Mouse (Mus musculus) neural tube, embryonic 12.5 days (tissue): ENCODE data around the gene Ankfn1. TPM values are rescaled to one million over a fixed set of nuclear protein-coding genes. Genes with fewer than 3 reads are reported as not detected.

ENCODE experiments used
- ATAC-seq: fragments of 200-750 bp; cut with Nextera tagmentation; 2 replicates; pipeline ENCODE4 v1.8.0; 2017; ENCODE audit warnings: low read depth, mild to moderate bottlenecking, moderate TSS enrichment, moderate library complexity; ENCODE audit not compliant: low FRiP score
- H3K27ac ChIP-seq: fragments of 300-500 bp; sonication (generic); 2 replicates; pipeline ENCODE4 v1.5.1; 2016
- H3K27me3 ChIP-seq: fragments of 300-500 bp; sonication (generic); replicated peaks from 2 replicates; pipeline ENCODE4 v1.6.1; 2016; ENCODE audit warnings: mild to moderate bottlenecking
- H3K36me3 ChIP-seq: fragments of 300-500 bp; sonication (generic); 2 replicates; pipeline ENCODE4 v1.6.1; 2016; ENCODE audit warnings: mild to moderate bottlenecking
- H3K4me1 ChIP-seq: fragments of 300-500 bp; sonication (generic); 2 replicates; pipeline ENCODE4 v1.6.1; 2016
- H3K4me2 ChIP-seq: fragments of 300-500 bp; sonication (generic); replicated peaks from 2 replicates; pipeline ENCODE4 v1.6.1; 2016; ENCODE audit warnings: mild to moderate bottlenecking
- H3K4me3 ChIP-seq: fragments of 300-500 bp; sonication (generic); 2 replicates; pipeline ENCODE4 v1.5.1; 2016
- H3K9ac ChIP-seq: fragments of 300-500 bp; sonication (generic); 2 replicates; pipeline ENCODE4 v1.6.1; 2016; ENCODE audit warnings: mild to moderate bottlenecking
- H3K9me3 ChIP-seq: fragments of 300-500 bp; sonication (generic); 2 replicates; pipeline ENCODE4 v1.6.1; 2016; ENCODE audit warnings: mild to moderate bottlenecking
- WGBS: fragments of 180-500 bp; shearing (Covaris S2); methylation state at CpG from one replicate; pipeline ENCODE4 v1.1.7; 2016; 5-methylcytosine and 5-hydroxymethylcytosine counted together
- polyA plus RNA-seq: library from polyadenylated mRNA; unstranded; fragments of >200 nt; fragmentation: Nextera tagmentation; extraction: Ambion mirVana; gene quantifications from 2 replicates; pipeline ENCODE4 v1.2.1, GENCODE M21; 2016

The Ankfn1 gene
- polyA plus RNA-seq = 0.83 and 1.2 TPM in 2 replicates

- no peaks in the 10 kb centered on the region for H3K36me3 ChIP-seq
Measured at GRCm38 (mm10) chr11:89777431-89777830, at the start of gene Ankfn1. Ankfn1 (minus strand) TSS chr11:89777653.

GRCm38 (mm10) chr11:89823661-89824446 lies 46.4 kb upstream of the Ankfn1 start:
- Histone ChIP-seq H3K36me3 (no peaks in the 10 kb centered on the region), H3K9me3 (no peaks in the 10 kb centered on the region), H3K4me1 (no peaks in the 10 kb centered on the region), H3K27ac (no peak overlapping the region), H3K9ac (no peak overlapping the region), H3K4me3 (no peak overlapping the region), H3K27me3 (no peaks in the 10 kb centered on the region), H3K4me2 (no peak overlapping the region)
- 78% methylated on average over 8 of the region's 8 CpGs for WGBS
- no peak for ATAC-seq

More at GRCm38 (mm10) chr11:89777431-89777830, at the start of gene Ankfn1:
- Histone ChIP-seq H3K9me3 (no peaks in the 10 kb centered on the region), H3K4me3 (no peak within 1 kb of the TSS), H3K9ac (no peak within 1 kb of the TSS), H3K4me2 (no peak within 1 kb of the TSS), H3K4me1 (no peaks in the 10 kb centered on the region), H3K27me3 (no peaks in the 10 kb centered on the region), H3K27ac (no peak within 1 kb of the TSS)
- no peak for ATAC-seq
- 40% methylated on average over 7 of the region's 7 CpGs for WGBS

- ATAC-seq = no peak
Measured at GRCm38 (mm10) chr11:89818594-89818993, 41.1 kb upstream of the Ankfn1 start.

GRCm38 (mm10) chr11:89811403-89811802 lies 34.0 kb upstream of the Ankfn1 start:
- Histone ChIP-seq H3K27me3 (no peaks in the 10 kb centered on the region), H3K36me3 (no peaks in the 10 kb centered on the region), H3K4me3 (no peak overlapping the region), H3K4me1 (no peaks in the 10 kb centered on the region), H3K4me2 (no peak overlapping the region), H3K9ac (no peak overlapping the region), H3K27ac (no peak overlapping the region), H3K9me3 (no peaks in the 10 kb centered on the region)
- WGBS = 75% methylated on average over 1 of the region's 1 CpGs
- no peak for ATAC-seq

More at GRCm38 (mm10) chr11:89818594-89818993, 41.1 kb upstream of the Ankfn1 start:
- H3K4me2 ChIP-seq = no peak overlapping the region
- no peak overlapping the region for H3K27ac ChIP-seq
- no peak overlapping the region for H3K4me3 ChIP-seq
- 25% methylated on average over 4 of the region's 4 CpGs for WGBS
- no peak overlapping the region for H3K9ac ChIP-seq
- H3K9me3 ChIP-seq = no peaks in the 10 kb centered on the region
- H3K27me3 ChIP-seq = no peaks in the 10 kb centered on the region
- H3K4me1 ChIP-seq = no peaks in the 10 kb centered on the region
- H3K36me3 ChIP-seq = no peaks in the 10 kb centered on the region

- Histone ChIP-seq H3K4me2 (no peak overlapping the region), H3K27ac (no peak overlapping the region), H3K4me3 (no peak overlapping the region), H3K36me3 (no peaks in the 10 kb centered on the region), H3K4me1 (0 out of 2 replicates have a peak, but pooled peaks cover 8% of the 10 kb centered on the region), H3K27me3 (no peaks in the 10 kb centered on the region), H3K9me3 (no peaks in the 10 kb centered on the region), H3K9ac (no peak overlapping the region)
- ATAC-seq = no peak
- WGBS = 84% methylated on average over 11 of the region's 11 CpGs
Measured at GRCm38 (mm10) chr11:89807998-89808397, 30.5 kb upstream of the Ankfn1 start.

- Histone ChIP-seq H3K9ac (no peak overlapping the region), H3K9me3 (no peaks in the 10 kb centered on the region), H3K36me3 (no peaks in the 10 kb centered on the region), H3K4me2 (no peak overlapping the region), H3K27me3 (no peaks in the 10 kb centered on the region), H3K4me1 (0 out of 2 replicates have a peak, but pooled peaks cover 8% of the 10 kb centered on the region), H3K27ac (no peak overlapping the region), H3K4me3 (no peak overlapping the region)
- WGBS = 59% methylated on average over 5 of the region's 5 CpGs
- no peak for ATAC-seq
Measured at GRCm38 (mm10) chr11:89804822-89805221, 27.4 kb upstream of the Ankfn1 start.

- Histone ChIP-seq H3K4me3 (no peak overlapping the region), H3K9ac (no peak overlapping the region), H3K36me3 (no peaks in the 10 kb centered on the region), H3K27me3 (no peaks in the 10 kb centered on the region), H3K9me3 (no peaks in the 10 kb centered on the region), H3K27ac (no peak overlapping the region), H3K4me2 (no peak overlapping the region), H3K4me1 (0 out of 2 replicates have a peak, but pooled peaks cover 8% of the 10 kb centered on the region)
- no peak for ATAC-seq
- whole genome bisulfite sequencing = 82% methylated on average over 5 of the region's 5 CpGs
Measured at GRCm38 (mm10) chr11:89803974-89804373, 26.5 kb upstream of the Ankfn1 start.

- Histone ChIP-seq H3K27ac (no peak overlapping the region), H3K4me1 (no peaks in the 10 kb centered on the region), H3K4me3 (no peak overlapping the region), H3K9ac (no peak overlapping the region), H3K4me2 (no peak overlapping the region), H3K27me3 (no peaks in the 10 kb centered on the region), H3K9me3 (no peaks in the 10 kb centered on the region), H3K36me3 (no peaks in the 10 kb centered on the region)
- 88% methylated on average over 3 of the region's 3 CpGs for WGBS
- no peak for ATAC-seq
Measured at GRCm38 (mm10) chr11:89792709-89793108, 15.3 kb upstream of the Ankfn1 start.

- 76% methylated on average over 3 of the region's 3 CpGs for WGBS
- H3K4me2 ChIP-seq = no peak overlapping the region
Measured at GRCm38 (mm10) chr11:89776070-89776469, 1.4 kb downstream of the Ankfn1 start.

GRCm38 (mm10) chr11:89774913-89775312 lies 2.5 kb downstream of the Ankfn1 start:
- no peak overlapping the region for H3K4me3 ChIP-seq
- 84% methylated on average over 3 of the region's 3 CpGs for WGBS
- no peaks in the 10 kb centered on the region for H3K4me1 ChIP-seq
- H3K27ac ChIP-seq = no peak overlapping the region
- ATAC-seq = no peak
- H3K36me3 ChIP-seq = no peaks in the 10 kb centered on the region
- no peaks in the 10 kb centered on the region for H3K27me3 ChIP-seq
- H3K9me3 ChIP-seq = no peaks in the 10 kb centered on the region
- no peak overlapping the region for H3K9ac ChIP-seq
- H3K4me2 ChIP-seq = no peak overlapping the region

More at GRCm38 (mm10) chr11:89776070-89776469, 1.4 kb downstream of the Ankfn1 start:
- no peaks in the 10 kb centered on the region for H3K4me1 ChIP-seq
- no peaks in the 10 kb centered on the region for H3K27me3 ChIP-seq
- H3K27ac ChIP-seq = no peak overlapping the region
- no peak overlapping the region for H3K4me3 ChIP-seq
- ATAC-seq = no peak
- no peak overlapping the region for H3K9ac ChIP-seq
- H3K9me3 ChIP-seq = no peaks in the 10 kb centered on the region
- H3K36me3 ChIP-seq = no peaks in the 10 kb centered on the region

- no peaks in the 10 kb centered on the region for H3K36me3 ChIP-seq
- no peaks in the 10 kb centered on the region for H3K4me1 ChIP-seq
- WGBS = 70% methylated on average over 2 of the region's 2 CpGs
- H3K9ac ChIP-seq = no peak overlapping the region
- H3K27ac ChIP-seq = no peak overlapping the region
- H3K27me3 ChIP-seq = no peaks in the 10 kb centered on the region
- H3K4me2 ChIP-seq = no peak overlapping the region
- ATAC-seq = no peak
- no peaks in the 10 kb centered on the region for H3K9me3 ChIP-seq
- no peak overlapping the region for H3K4me3 ChIP-seq
Measured at GRCm38 (mm10) chr11:89772941-89773340, 4.5 kb downstream of the Ankfn1 start.

- H3K4me1 ChIP-seq = no peaks in the 10 kb centered on the region
- ATAC-seq = no peak
- no peaks in the 10 kb centered on the region for H3K27me3 ChIP-seq
- H3K36me3 ChIP-seq = no peaks in the 10 kb centered on the region
- H3K9me3 ChIP-seq = no peaks in the 10 kb centered on the region
- H3K4me3 ChIP-seq = no peak overlapping the region
- no peak overlapping the region for H3K27ac ChIP-seq
- WGBS = 68% methylated on average over 2 of the region's 2 CpGs
- no peak overlapping the region for H3K4me2 ChIP-seq
- no peak overlapping the region for H3K9ac ChIP-seq
Measured at GRCm38 (mm10) chr11:89765770-89766148, 11.7 kb downstream of the Ankfn1 start.
